Mouse (Mus musculus): ENCODE data around the gene Gm36079. TPM values are rescaled to one million over a fixed set of nuclear protein-coding genes. Genes with fewer than 3 reads are reported as not detected.
"Not testable (repeated sequence)": the region's sequence is repeated elsewhere in the genome, so short reads cannot be mapped to it uniquely, and the experiment has no call there.

The Gm36079 gene
- polyA plus RNA-seq, 1 experiment from 2014 or later = not detected

GRCm38 (mm10) chr13:120035151-120035550, 8.3 kb upstream of the Gm36079 start:
- not testable (repeated sequence) for ATAC-seq (ENCODE audit: low FRiP score, low read depth); H3K4me1 ChIP-seq (replicated peaks)
- WGBS = 0% methylated on average over 12 of the region's 18 CpGs

GRCm38 (mm10) chr13:120034637-120035036, 7.8 kb upstream of the Gm36079 start:
- H3K9me3 ChIP-seq; H3K9ac ChIP-seq; H3K27ac ChIP-seq (replicated peaks); H3K4me2 ChIP-seq; H3K36me3 ChIP-seq; H3K4me1 ChIP-seq (replicated peaks); ATAC-seq (ENCODE audit: low FRiP score, low read depth); H3K4me3 ChIP-seq: not testable (repeated sequence)
- 2% methylated on average over 3 of the region's 10 CpGs for WGBS
- peaks cover 18% of the 10 kb centered on the region for H3K27me3 ChIP-seq

More at GRCm38 (mm10) chr13:120035151-120035550, 8.3 kb upstream of the Gm36079 start:
- not testable (repeated sequence) for H3K9me3 ChIP-seq; H3K4me3 ChIP-seq; H3K4me2 ChIP-seq; H3K36me3 ChIP-seq; H3K9ac ChIP-seq; H3K27ac ChIP-seq (replicated peaks)
- H3K27me3 ChIP-seq = peaks cover 18% of the 10 kb centered on the region

- H3K9ac ChIP-seq; H3K4me1 ChIP-seq (replicated peaks); H3K4me2 ChIP-seq; H3K36me3 ChIP-seq; H3K27ac ChIP-seq (replicated peaks); ATAC-seq (ENCODE audit: low FRiP score, low read depth); H3K4me3 ChIP-seq; H3K9me3 ChIP-seq: not testable (repeated sequence)
- H3K27me3 ChIP-seq = peaks cover 17% of the 10 kb centered on the region
- 3% methylated on average over 19 of the region's 19 CpGs for WGBS
Measured at GRCm38 (mm10) chr13:120033516-120034190, 6.8 kb upstream of the Gm36079 start.

- H3K4me2 ChIP-seq; H3K36me3 ChIP-seq; H3K27me3 ChIP-seq; H3K4me1 ChIP-seq (replicated peaks); H3K27ac ChIP-seq (replicated peaks); ATAC-seq (ENCODE audit: low FRiP score, low read depth); H3K4me3 ChIP-seq; H3K9ac ChIP-seq; H3K9me3 ChIP-seq: not testable (repeated sequence)
- 1% methylated on average over 16 of the region's 16 CpGs for WGBS
Measured at GRCm38 (mm10) chr13:120031676-120032075, 4.9 kb upstream of the Gm36079 start.

GRCm38 (mm10) chr13:120027368-120027767, 557 bp upstream of the Gm36079 start:
- H3K27me3 ChIP-seq = peaks cover 18% of the 10 kb centered on the region
- H3K27ac ChIP-seq (replicated peaks); H3K9me3 ChIP-seq; H3K4me1 ChIP-seq (replicated peaks); ATAC-seq (ENCODE audit: low FRiP score, low read depth); H3K4me2 ChIP-seq; H3K9ac ChIP-seq; H3K36me3 ChIP-seq; H3K4me3 ChIP-seq: not testable (repeated sequence)
- 2% methylated on average over 11 of the region's 11 CpGs for WGBS

GRCm38 (mm10) chr13:120026373-120026772, 438 bp downstream of the Gm36079 start:
- peaks cover 18% of the 10 kb centered on the region for H3K27me3 ChIP-seq
- not testable (repeated sequence) for H3K9me3 ChIP-seq; H3K9ac ChIP-seq; H3K36me3 ChIP-seq; H3K4me1 ChIP-seq (replicated peaks); H3K4me3 ChIP-seq; H3K27ac ChIP-seq (replicated peaks); H3K4me2 ChIP-seq
- WGBS = 0% methylated on average over 3 of the region's 13 CpGs
- peak; percentile 27; the same call in 1 of the 2 replicates for ATAC-seq (ENCODE audit: low FRiP score, low read depth)

GRCm38 (mm10) chr13:120025576-120025975, 1.2 kb downstream of the Gm36079 start:
- H3K9ac ChIP-seq; ATAC-seq (ENCODE audit: low FRiP score, low read depth): not testable (repeated sequence)

DNA sequence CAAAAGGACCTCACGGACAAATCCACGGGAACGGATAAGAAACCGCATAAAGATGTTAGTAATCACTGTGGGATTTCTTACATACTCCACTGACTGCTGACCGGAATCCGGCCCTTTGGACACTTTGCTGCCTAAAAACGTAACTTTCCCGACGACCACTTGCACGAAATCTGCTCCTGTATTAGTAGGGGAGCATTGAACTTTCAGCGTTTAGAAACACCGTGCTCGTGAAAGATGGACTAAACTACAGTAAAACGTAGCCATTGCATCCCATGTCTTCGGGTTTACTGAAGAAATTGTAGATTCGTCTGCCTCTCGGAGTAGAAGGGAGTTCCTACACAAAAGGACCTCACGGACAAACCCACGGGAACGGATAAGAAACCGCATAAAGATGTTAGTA, 1.8 kb downstream of the Gm36079 start:
- H3K4me2 ChIP-seq; H3K27ac ChIP-seq (replicated peaks); H3K4me3 ChIP-seq; H3K36me3 ChIP-seq; H3K9me3 ChIP-seq; ATAC-seq (ENCODE audit: low FRiP score, low read depth); H3K9ac ChIP-seq; H3K4me1 ChIP-seq (replicated peaks): not testable (repeated sequence)
- H3K27me3 ChIP-seq = peaks cover 21% of the 10 kb centered on the region
- 2% methylated on average over 21 of the region's 21 CpGs for WGBS

More at GRCm38 (mm10) chr13:120025576-120025975, 1.2 kb downstream of the Gm36079 start:
- peaks cover 18% of the 10 kb centered on the region for H3K27me3 ChIP-seq
- not testable (repeated sequence) for H3K4me2 ChIP-seq; H3K9me3 ChIP-seq; H3K27ac ChIP-seq (replicated peaks); H3K36me3 ChIP-seq; H3K4me3 ChIP-seq; H3K4me1 ChIP-seq (replicated peaks)
- 11% methylated on average over 4 of the region's 4 CpGs for whole genome bisulfite sequencing

- not testable (repeated sequence) for H3K36me3 ChIP-seq; H3K9me3 ChIP-seq; H3K27ac ChIP-seq (replicated peaks); H3K4me3 ChIP-seq; H3K9ac ChIP-seq; ATAC-seq (ENCODE audit: low FRiP score, low read depth); H3K4me1 ChIP-seq (replicated peaks); H3K4me2 ChIP-seq
- H3K27me3 ChIP-seq = peaks cover 21% of the 10 kb centered on the region
- 10% methylated on average over 9 of the region's 9 CpGs for WGBS
Measured at GRCm38 (mm10) chr13:120024581-120024980, 2.2 kb downstream of the Gm36079 start.

GRCm38 (mm10) chr13:120021477-120021876, 5.3 kb downstream of the Gm36079 start:
- peaks cover 24% of the 10 kb centered on the region for H3K27me3 ChIP-seq
- not testable (repeated sequence) for ATAC-seq (ENCODE audit: low FRiP score, low read depth); H3K27ac ChIP-seq (replicated peaks); H3K36me3 ChIP-seq; H3K9ac ChIP-seq; H3K9me3 ChIP-seq; H3K4me3 ChIP-seq; H3K4me1 ChIP-seq (replicated peaks); H3K4me2 ChIP-seq
- no CpG with 5 or more reads among the region's 1 CpGs for WGBS

DNA sequence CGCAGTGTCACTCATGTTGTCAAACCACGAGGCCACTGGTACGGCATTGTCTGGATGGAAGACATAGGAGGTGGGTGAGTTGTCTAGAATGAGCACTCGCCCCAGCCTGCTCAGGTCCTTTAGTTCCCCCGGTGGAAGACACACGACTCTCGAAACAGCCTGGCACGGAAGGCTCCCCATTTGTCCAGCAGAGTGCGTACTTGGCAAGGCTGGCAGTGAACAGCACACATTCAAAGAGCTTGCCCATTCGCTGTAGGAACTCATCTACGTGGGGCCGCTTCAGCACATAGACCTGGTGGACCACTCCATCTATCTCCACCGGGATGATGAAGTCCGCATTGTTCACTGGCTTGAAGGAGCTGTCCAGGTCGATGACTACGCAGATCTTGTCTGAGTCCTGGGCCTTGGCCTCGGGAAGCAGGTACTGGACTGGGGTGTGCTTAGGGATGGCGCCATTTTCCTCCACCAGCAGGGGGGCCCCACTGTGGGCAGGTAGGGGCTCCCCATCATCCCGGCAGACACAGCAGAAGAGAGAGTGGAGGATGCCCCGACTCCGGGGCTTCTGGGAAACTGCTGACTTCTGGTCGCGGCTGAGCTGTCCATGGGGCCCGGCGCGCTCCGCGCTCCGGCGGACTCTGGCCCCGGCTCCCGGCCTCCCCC, 11.3 kb downstream of the Gm36079 start:
- not testable (repeated sequence) for H3K9ac ChIP-seq; ATAC-seq (ENCODE audit: low FRiP score, low read depth); H3K4me1 ChIP-seq (replicated peaks); H3K27ac ChIP-seq (replicated peaks); H3K36me3 ChIP-seq; H3K27me3 ChIP-seq; H3K4me2 ChIP-seq; H3K9me3 ChIP-seq; H3K4me3 ChIP-seq
- WGBS = under 1% methylated on average over 7 of the region's 32 CpGs

GRCm38 (mm10) chr13:120013962-120014361, 12.8 kb downstream of the Gm36079 start:
- WGBS = no CpG with 5 or more reads among the region's 2 CpGs
- not testable (repeated sequence) for ATAC-seq (ENCODE audit: low FRiP score, low read depth)

More at GRCm38 (mm10) chr13:120013962-120014361, 12.8 kb downstream of the Gm36079 start:
- H3K4me2 ChIP-seq; H3K4me1 ChIP-seq (replicated peaks); H3K36me3 ChIP-seq; H3K27ac ChIP-seq (replicated peaks); H3K27me3 ChIP-seq; H3K9me3 ChIP-seq; H3K9ac ChIP-seq; H3K4me3 ChIP-seq: not testable (repeated sequence)

Data from hindbrain, embryonic 15.5 days (tissue).